ENCODE assay signal across 8 mouse cellular contexts in genomic region chr11:5445452-5445953, GRCm38 (mm10). TPM values are rescaled to one million over a fixed set of nuclear protein-coding genes. Genes with fewer than 3 reads are reported as not detected.
DNase-seq lines count a peak whose midpoint lies in the region; ATAC-seq and TF ChIP-seq lines count a peak whose summit lies in the region.

No protein-coding gene starts in this region.

- H3K4me3 ChIP-seq in layer of hippocampus, adult 2 months, result peak overlapping the region; percentile 78
- peak overlapping the region; percentile 79 for H3K4me3 ChIP-seq in forebrain, embryonic 14.5 days (ENCODE audit: low read depth, low read length)
- H3K4me3 ChIP-seq in liver, embryonic 12.5 days, result peak overlapping the region; percentile 84

- intact Hi-C loops in gastrocnemius, postnatal 14 days (cut with DNase I; ENCODE audit: low total_unique reads), result no loop called here

- H3K36me3 ChIP-seq in forebrain, embryonic 14.5 days (ENCODE audit: control insufficient read depth, insufficient read depth, low read length), result no peaks in the 10 kb centered on the region
- no peaks in the 10 kb centered on the region for H3K36me3 ChIP-seq in liver, embryonic 12.5 days

- peak overlapping the region; percentile 91 for H3K4me2 ChIP-seq in forebrain, embryonic 14.5 days (ENCODE audit: low read length)
- peak overlapping the region; percentile 100 for H3K4me2 ChIP-seq in liver, embryonic 12.5 days

- 20% methylated on average over 11 of the region's 11 CpGs for WGBS in forebrain, embryonic 14.5 days
- 19% methylated on average over 11 of the region's 11 CpGs for WGBS in liver, embryonic 12.5 days (ENCODE audit: insufficient replicate concordance)

- H3K27me3 ChIP-seq in forebrain, embryonic 14.5 days (replicated peaks; ENCODE audit: control insufficient read depth, insufficient read depth, low read length), result 0 out of 2 replicates have a peak, but pooled peaks cover 5% of the 10 kb centered on the region
- H3K27me3 ChIP-seq in liver, embryonic 12.5 days (replicated peaks), result peaks cover 16% of the 10 kb centered on the region

- no peak for DNase-seq in layer of hippocampus, adult 2 months (ENCODE audit: low spot score in 2 of 2)
- DNase-seq in layer of hippocampus, adult 8-10 months (ENCODE audit: low spot score in 2 of 2), result no peak
- no peak for DNase-seq in forebrain, embryonic 14.5 days (ENCODE audit: low spot score)
- peak; percentile 15 for DNase-seq in skeletal muscle tissue, adult 2 months (ENCODE audit: low read depth, low spot score)
- DNase-seq in gastrocnemius, postnatal 14 days, result no peak
- no peak for DNase-seq in urinary bladder, postnatal 10 days (ENCODE audit: low spot score)
- no peak for DNase-seq in urinary bladder, adult 2 months (ENCODE audit: low spot score)

- peak overlapping the region; percentile 69; the same call in 1 of the 2 replicates for H3K27ac ChIP-seq in layer of hippocampus, adult 2 months
- no peak overlapping the region for H3K27ac ChIP-seq in forebrain, embryonic 14.5 days (ENCODE audit: low read depth, low read length)
- H3K27ac ChIP-seq in liver, embryonic 12.5 days, result no peak overlapping the region

- peak; percentile 30 for ATAC-seq in forebrain, embryonic 14.5 days
- ATAC-seq in liver, embryonic 12.5 days, result peak; percentile 20

- H3K4me1 ChIP-seq in forebrain, embryonic 14.5 days (ENCODE audit: control insufficient read depth, insufficient read depth, low read length), result peaks cover 5% of the 10 kb centered on the region; the same call in 1 of the 2 replicates
- peaks cover 46% of the 10 kb centered on the region for H3K4me1 ChIP-seq in liver, embryonic 12.5 days

- H3K9ac ChIP-seq in forebrain, embryonic 14.5 days (ENCODE audit: low read length), result peak overlapping the region; percentile 35; the same call in 1 of the 2 replicates
- peak overlapping the region; percentile 74 for H3K9ac ChIP-seq in liver, embryonic 12.5 days

- H3K9me3 ChIP-seq in forebrain, embryonic 14.5 days (replicated peaks; ENCODE audit: control insufficient read depth, low read length), result no peaks in the 10 kb centered on the region
- no peaks in the 10 kb centered on the region for H3K9me3 ChIP-seq in liver, embryonic 12.5 days (replicated peaks)

- TF ChIP-seq CTCF in layer of hippocampus, adult 2 months (conservative IDR thresholded peaks at IDR 0.05), result no peak

RNA-seq across cellular contexts. Expression of gene Znrf3, which starts 0.9 kb away (rescaled TPM):
- 10 to 100 TPM; 20.2 to 24.1 TPM for total RNA-seq in layer of hippocampus, adult 2 months (2021)
- 10 to 100 TPM; 18.6 to 22.3 (median 20.3) TPM for total RNA-seq in layer of hippocampus, adult 8-10 months (2022)
- polyA plus RNA-seq in forebrain, embryonic 14.5 days (2014; fragmentation: Nextera tagmentation; extraction: Ambion mirVana), result 4.9 and 5.8 TPM in 2 replicates
- 5.0 and 5.4 TPM in 2 replicates for polyA plus RNA-seq in liver, embryonic 12.5 days (2016; fragmentation: Nextera tagmentation; extraction: Ambion mirVana)
- 1 to 10 TPM; 6.5 to 9.3 TPM for total RNA-seq in gastrocnemius, postnatal 14 days (2021)
- polyA plus RNA-seq in urinary bladder, adult 2 months (2012; rRNA removed), result 5.3 and 10.1 TPM in 2 replicates
